Mouse (Mus musculus) stomach, postnatal 0 days (tissue): ENCODE results near the gene Igfbp1.

Experiments
- CTCF ChIP-seq: IDR thresholded peaks from 2 replicates; pipeline ENCODE4 v1.5.1; 2016; ENCODE audit warnings: antibody characterized with exemption, low read depth, mild to moderate bottlenecking, moderate library complexity
- EP300 ChIP-seq: optimal IDR thresholded peaks from 2 replicates; pipeline ENCODE3; 2016; ENCODE audit warnings: antibody characterized with exemption

- TF ChIP-seq CTCF, result no peak
- TF ChIP-seq EP300, result no peak
Observed at GRCm38 (mm10) chr11:7198006-7198405, 424 bp downstream of the Igfbp1 start.
